Mouse (Mus musculus) mouse embryonic stem cell (cell line): ENCODE measurements at regions not wholly inside any gene's neighbourhood (a gene's known extent, or its start where the extent isn't known, plus 50 kb on each side); places are given as distances from the start of the nearest gene placed in this dataset.
"Not testable (repeated sequence)": the region's sequence is repeated elsewhere in the genome, so short reads cannot be mapped to it uniquely, and the experiment has no call there.

ENCODE experiments used
- in situ Hi-C, 2 experiments: fragments of 300-500 bp; cut with MboI; formaldehyde crosslinking; loops; 1 replicate in 1 of 2; 3 replicates in 1 of 2; pipeline ENCODE4 v1.14.3; 2019 to 2020; ENCODE audit warnings: low sequenced_read_pairs in 2 of 2, low pct_unique_long_range_greater_than_20kb in 1 of 2, mixed read lengths in 1 of 2; ENCODE audit not compliant: unreplicated experiment in 1 of 2

DNA sequence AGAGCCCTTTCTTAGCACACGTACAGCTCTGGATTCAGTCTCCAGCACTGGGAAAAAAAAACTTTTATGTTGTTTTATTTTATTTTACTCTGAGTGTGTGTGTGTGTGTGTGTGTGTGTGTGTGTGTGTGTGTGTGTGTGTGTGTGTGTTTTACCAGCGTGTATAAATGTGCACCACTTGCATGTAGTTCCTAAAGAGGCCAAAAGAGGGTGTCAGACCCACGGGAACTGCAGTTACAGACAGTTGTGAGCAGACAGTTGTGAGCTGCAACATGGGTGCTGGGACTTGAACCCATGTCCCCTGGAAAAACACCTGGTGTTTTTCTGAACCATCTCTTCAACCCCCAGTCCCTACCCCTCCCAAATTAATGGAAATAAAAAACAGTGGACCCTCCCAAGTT, 165.1 kb upstream of the Plekha5 start:
- in situ Hi-C loops, result loop anchor here in 1 of 2 experiments (25.0 kb wide), 2 partner anchors 204 to 454 kb away; no protein-coding TSS in a partner anchor

DNA sequence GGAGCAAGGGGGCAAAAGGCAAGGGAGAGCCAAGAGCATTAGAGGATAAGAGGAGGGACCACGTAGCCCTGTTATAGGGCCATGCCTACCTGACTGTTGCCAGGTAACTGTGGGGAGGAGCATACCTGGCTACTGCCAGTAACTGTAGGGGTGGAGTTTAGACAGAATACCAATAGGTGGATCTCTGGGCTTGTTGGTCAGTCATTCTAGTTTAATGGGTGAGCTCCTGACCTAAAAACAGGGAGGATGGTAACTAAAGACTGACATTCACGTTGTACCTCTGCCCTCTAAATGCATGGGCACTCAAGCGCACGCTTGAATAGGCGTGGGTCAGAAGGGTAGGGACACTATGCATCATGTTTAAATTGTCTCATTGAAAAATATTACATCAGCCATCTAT, 165.8 kb upstream of the Plekha5 start:
- in situ Hi-C loops, result loop anchor here in 1 of 2 experiments (25.0 kb wide), 2 partner anchors 204 to 454 kb away; no protein-coding TSS in a partner anchor

DNA sequence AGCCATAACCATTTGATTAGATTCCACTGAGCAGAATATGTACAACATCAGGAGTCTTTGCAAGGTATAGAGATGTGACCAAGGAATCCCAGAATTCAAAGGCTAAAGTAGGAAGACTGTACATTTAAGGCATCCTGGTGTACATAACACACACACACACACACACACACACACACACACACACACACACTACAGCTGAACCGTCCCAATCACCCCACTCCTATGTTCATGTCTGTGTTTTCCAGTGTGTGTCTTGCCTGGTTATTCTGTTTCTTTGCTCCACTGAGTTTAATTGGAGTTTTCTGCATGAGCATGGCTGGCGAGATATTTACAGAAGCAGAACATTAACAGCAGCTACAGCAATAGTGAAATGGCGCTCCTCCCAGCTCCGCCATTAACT, 172.3 kb upstream of the Plekha5 start:
- in situ Hi-C loops, result loop anchor here in 1 of 2 experiments (25.0 kb wide), 2 partner anchors 211 to 461 kb away; no protein-coding TSS in a partner anchor

DNA sequence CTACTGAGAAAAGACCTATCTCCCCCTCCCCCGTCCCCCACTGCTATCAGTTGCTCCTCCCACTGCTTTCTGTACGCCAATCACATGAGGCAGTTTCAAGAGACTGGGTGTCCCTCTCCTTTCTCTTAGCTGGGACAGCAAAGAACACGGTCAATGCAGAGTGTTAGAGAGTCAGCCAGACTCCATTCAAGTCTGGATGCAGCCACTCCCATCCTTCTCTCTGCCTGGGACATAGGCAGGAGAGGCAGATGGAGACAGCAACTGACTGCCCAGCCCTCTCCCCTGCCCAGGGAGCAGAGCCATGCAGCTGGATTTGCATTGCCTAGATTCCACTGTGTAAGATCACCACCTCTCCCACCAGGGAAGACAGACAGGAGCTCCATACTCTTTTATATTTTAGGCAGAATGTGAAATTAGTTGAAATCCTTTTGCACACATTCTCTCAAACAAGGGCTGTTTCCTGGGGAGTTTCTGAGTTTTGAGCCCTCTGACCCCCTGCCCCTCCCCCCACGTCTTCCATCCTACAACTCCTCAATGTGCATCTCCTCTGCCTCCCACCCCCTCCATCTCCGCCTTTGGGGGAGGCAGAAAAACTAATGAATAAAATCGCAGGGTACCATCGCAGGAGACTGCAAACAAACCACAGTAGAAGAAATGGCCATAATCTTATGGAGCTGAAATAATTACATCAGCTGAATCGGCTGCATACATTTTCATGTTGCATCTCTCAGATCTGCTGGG, 180.3 kb upstream of the Plekha5 start:
- in situ Hi-C loops, result no loop called here

DNA sequence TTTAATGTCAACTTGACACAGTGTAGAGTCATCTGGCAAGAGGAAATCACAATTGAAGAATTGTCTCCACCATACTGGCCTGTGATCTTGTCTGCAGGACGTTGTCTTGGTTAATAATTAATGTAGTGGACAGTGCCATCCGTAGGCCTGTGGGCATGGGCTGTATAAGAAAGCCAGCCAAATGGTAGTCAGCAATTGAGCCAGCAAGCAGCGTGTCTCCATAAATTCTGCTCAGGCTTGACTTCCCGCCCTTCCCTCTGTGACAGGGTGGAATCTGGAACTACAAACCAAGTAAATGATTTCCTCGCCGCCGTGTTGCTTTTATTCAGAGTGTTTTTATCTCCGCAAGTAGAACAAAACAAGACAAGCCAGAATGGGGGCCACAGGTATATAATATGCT, 184.5 kb upstream of the Plekha5 start:
- in situ Hi-C loops, result no loop called here

DNA sequence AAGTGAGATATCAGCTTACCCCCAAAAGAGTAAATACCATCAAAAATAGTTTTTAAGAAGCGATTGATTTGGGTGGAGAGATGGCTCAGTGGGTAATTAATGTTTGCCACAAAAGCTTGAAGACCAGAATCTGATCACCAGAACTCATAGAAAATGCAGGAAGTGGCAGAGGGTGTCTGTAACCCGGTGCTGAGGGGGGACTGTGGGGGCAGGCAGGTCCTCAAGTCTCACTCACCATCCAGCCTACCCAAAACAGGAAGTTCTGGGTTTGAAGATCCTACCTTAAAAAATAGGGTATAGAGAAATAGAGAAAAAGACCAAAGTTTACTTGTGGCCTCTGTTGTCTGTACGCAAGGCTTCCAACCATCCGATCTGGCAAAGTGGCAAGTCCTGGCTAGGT, 190.3 kb upstream of the Plcz1 start:
- in situ Hi-C loops, result no loop called here

DNA sequence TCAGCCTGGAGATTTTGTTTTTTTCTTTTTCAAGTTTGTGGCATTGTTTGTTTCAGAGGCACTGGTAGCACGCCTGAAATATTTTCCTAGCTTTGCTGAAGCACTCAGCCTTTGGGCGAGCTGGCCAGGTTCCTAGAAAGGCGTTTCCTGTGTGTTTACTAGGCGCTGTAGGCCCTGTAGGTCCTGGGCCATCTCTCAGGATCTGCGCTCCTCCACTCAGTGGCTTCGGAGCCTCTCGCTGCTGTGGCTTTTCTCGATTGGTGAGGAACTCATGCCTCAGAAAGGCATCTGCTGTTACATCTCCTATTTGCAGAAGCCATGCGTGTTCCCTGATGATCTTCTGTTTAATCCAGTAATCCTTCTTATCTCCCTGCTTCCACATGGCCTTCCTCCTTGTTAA, 188.0 kb upstream of the Plcz1 start:
- in situ Hi-C loops, result no loop called here

DNA sequence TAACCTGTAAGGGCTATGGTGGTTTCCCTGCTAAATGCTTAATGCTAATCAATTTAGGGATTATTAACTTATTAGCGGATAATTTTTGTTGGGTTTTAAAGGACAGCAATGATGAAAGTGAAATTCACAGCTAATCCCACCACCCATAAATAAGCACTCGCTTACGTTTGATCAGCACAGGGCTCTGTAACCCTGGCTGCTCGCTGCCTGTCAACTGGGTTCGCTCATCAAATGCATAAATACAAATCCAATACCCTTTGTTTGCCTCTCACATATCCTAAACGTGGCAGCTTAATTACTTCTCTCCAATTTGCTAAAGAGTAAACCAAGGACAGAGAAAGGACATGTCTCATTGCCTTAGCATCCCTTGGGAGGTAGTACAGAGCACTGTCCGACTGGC, 187.5 kb upstream of the Plcz1 start:
- in situ Hi-C loops, result no loop called here

DNA sequence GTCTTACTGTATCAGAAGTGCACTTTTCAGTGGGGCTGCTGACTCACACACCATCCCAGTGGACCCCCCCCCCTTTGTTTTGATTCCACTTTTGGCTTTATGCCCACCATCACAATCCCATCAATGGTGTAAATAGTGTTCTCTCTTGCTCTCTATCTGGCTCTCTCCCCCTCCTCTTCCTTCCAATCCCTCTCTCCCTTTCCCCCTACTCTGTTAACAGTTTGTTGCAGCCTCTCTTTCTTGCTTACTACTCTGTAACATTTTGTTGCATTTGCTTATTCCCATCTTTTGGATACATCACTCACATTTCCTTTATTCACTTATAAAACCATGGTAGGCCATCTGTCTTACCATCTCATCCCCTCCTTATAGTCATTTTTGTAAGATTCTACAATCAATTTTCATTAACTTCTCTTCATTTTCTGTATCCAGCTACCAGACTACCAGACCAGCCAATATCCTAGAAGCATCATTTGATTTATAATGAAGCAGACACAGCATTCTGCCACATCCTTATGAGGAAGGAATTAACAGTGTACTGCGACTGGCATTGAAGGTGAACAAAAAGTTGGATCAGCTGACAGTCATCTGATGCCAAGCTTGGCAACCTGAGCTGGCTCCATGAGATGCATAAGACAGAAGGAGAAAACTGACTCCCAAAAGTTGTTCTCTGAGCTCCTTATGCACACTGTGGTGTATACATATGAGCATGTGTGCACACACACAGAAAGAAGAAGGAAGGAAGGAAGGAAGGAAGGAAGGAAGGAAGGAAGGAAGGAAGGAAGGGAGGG, 181.5 kb upstream of the Plcz1 start:
- in situ Hi-C loops, result no loop called here

DNA sequence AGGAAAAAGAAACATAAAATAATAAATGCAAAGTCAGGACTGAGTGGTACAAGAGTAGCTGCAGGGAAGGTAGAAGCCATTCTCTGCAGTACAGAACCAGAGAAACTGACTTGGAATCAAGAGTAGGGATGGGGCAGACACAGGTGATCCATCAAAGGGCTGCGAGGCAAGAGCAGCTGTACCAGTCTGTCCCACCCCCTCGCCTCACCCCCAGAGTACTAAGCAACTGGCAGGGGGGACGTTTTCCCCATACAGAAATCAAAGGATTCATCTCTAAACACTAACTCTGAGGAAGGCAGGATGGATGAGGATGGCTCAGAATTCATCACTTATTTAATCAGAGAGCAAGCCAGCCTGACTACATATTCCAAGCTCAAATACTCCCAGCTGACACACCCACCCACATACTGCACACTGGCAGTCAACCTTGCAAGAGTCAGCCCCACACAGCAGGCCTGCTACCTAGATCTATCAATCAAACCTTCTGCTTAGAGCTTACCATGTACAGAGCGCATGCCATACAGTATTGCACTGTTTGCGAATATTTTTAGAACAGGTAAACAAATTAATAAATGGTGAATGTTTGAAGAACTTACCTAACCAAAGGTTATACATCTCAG, 180.5 kb upstream of the Plcz1 start:
- in situ Hi-C loops, result no loop called here

DNA sequence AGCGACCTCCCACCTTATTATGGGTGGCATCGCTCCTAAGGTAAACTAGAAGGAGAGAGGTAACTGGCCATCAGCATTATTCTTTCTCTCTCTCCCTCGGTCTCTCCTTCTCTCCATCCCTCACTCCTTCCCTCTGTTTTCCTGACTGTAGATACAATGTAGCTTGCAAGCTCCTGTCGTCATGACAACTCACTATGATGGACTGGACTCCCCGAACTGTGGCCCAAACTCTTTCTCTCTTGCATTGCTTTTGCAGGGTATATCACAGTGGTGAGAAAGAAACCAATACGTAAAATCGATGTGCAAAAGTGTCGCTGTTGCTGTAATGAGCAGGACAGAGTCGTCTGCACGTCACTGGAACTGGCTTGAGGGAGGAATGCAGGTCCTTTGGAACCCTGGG, 177.5 kb upstream of the Plcz1 start:
- in situ Hi-C loops, result no loop called here

DNA sequence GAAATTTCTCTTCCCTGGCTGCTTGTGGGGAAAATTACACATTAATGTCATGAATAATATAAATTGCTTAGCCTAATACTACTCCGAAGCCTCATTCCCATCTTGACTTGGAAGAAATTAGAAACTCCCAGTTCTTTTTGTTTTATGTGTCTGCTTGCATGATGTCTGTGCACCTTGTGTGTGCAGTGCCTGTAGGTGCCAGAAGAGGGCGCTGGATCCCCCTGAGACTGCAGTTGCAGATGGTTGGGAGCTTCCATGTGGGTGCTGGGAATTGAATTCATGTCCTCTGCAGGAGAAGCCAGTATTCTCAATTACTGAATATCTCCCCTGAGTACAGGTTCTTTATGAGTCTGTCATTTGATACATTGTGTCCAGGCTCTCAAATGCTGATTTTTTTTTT, 171.1 kb upstream of the Plcz1 start:
- in situ Hi-C loops, result no loop called here

DNA sequence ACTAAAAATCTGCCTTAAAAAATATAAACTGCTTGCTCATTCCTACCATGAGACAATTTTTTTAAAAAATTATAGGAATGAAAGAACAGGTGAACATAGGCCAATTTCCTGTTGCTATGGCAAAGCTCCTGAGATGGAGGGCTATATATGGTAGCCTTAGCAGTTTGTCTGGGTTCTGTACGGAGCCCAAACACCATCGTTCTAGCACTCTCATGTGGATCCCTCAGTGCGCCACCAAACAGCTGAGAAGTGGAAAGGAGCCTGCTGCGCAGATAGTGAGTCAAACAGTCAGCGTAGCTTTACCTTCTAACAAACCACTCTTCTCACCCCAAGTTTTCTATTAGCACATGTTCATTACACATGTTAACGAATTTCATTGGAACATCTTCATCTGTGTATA, 168.9 kb upstream of the Plcz1 start:
- in situ Hi-C loops, result no loop called here

DNA sequence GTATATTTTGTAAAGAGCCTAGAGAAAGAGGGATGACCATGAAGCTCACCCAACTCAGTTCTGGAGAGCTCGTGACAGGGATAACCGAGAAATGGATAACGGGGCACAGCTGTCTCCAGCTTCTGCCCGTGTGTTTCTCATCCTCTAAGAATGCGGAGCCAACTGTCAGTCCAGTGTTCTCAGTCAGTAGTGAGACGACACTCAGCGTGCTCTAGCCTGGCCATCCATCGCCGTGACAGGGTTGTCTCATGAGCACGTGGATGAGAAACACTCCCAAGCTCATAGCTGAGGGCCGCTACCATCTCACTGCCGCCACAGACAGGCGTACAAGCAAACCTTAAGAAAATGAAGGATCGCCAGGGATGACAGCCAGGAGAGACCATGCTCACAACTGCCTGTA, 167.8 kb upstream of the Plcz1 start:
- in situ Hi-C loops, result no loop called here

DNA sequence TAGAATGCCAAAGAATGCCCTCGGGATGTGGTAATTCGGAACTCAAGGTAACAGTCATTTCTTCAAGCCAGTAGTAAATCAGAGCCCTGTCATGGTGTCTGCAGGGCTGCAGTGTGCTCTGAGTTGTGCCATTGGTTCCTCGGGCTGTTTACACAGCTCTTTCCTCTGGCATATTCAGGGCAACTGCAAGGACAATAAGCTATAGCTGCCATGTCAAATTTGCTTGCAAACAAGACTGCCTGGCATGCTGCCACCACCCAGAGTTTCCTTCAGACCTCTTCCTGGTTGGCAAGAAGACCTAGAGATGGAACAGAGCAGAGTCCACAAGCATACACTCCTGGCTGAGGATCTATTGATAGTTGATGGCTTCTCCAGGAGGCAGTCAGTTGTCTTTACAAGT, 167.1 kb upstream of the Plcz1 start:
- in situ Hi-C loops, result no loop called here

DNA sequence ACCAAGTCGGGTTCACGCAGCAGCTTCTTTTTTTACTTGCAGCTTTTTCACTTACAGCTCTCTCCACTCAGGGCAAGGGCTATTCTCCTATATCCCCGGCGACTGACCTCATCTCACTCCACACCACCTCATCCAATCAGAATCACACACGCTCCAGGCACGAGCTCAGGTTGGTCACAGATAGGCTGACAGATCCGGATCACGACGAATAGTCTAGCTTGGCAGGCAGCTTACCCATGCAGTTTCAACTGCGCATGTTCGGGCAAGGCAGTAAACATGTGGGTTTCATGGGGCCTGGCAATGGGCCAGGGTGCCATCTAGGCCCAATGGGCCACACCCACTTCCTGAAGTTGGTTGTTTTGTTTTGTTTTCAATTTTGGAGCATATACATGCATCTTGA, 165.4 kb upstream of the Plcz1 start:
- in situ Hi-C loops, result not testable (repeated sequence)

DNA sequence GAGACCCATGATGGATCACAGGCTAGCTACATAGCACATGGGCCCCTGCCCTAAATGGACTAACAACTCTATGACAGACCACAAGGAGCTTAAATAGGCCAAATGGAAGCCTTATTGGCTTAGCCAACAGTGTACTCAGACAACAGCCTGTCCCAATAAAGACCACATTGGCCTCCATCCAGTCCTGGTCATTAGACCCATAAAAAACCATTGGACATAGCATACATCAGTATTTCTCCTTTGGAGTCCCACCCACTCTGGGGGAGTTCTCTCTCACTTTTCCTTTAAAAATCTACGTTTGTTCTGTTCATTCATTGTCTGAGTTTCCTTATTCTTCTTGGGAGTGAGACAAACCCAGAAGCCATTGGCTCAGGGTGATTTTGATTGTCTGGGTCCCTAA, 160.1 kb upstream of the Plcz1 start:
- in situ Hi-C loops, result no loop called here

DNA sequence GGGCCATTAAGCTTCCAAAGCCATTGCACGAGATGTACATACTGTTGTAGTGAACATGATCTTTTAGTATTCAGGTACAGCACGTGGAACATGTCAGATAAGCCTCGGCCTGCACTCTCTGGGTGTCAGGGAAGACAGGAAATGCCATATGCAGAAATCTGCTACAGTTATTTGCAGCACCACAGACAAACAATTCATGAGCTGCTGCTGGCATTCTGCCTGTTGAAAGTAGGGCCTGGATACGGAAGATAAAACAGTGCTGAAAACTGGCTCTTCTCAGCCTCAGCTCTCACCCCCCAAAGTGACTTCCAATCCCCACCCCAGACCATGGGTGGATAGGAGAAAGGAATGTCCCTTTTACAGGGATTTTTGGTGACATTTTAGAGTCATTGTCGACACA, 159.1 kb upstream of the Plcz1 start:
- in situ Hi-C loops, result no loop called here

DNA sequence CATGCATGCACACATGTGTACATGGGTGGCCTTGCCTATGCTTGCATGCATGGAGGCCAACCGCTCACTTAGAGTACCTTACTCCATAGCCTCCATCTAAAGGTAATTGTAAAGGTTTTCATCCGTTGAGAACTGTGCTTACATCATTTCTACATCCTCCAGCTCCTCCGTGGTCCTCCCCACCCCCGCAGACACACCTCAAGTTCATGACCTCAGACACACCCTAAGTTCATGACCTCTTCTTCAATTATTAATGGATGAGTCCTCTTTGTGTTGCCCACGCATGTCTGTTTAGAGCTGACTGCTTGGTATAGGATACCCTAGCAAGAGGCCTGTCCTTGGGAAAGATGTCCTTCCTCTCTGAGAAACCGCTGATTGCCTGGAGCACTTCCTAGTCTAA, 156.8 kb upstream of the Plcz1 start:
- in situ Hi-C loops, result no loop called here
